Mouse (Mus musculus) heart, embryonic 12.5 days (tissue): Measurements from ENCODE around the gene Speer4e. TPM values are rescaled to one million over a fixed set of nuclear protein-coding genes. Genes with fewer than 3 reads are reported as not detected.
"Not testable (repeated sequence)": the region's sequence is repeated elsewhere in the genome, so short reads cannot be mapped to it uniquely, and the experiment has no call there.

ENCODE experiments used
- ATAC-seq: fragments of 200-750 bp; cut with Nextera tagmentation; 2 replicates; pipeline ENCODE4 v1.8.0; 2017; ENCODE audit warnings: moderate TSS enrichment, moderate library complexity; ENCODE audit not compliant: insufficient number of reproducible peaks, low FRiP score
- H3K27ac ChIP-seq: fragments of 300-500 bp; sonication (generic); 2 replicates; pipeline ENCODE4 v1.5.1; 2016; ENCODE audit warnings: mild to moderate bottlenecking, moderate library complexity; ENCODE audit not compliant: poor library complexity, severe bottlenecking
- H3K27me3 ChIP-seq: fragments of 300-500 bp; sonication (generic); replicated peaks from 2 replicates; pipeline ENCODE4 v1.6.1; 2016; ENCODE audit warnings: mild to moderate bottlenecking, moderate library complexity
- H3K36me3 ChIP-seq: fragments of 300-500 bp; sonication (generic); 2 replicates; pipeline ENCODE4 v1.6.1; 2016; ENCODE audit warnings: mild to moderate bottlenecking, moderate library complexity
- H3K4me1 ChIP-seq: fragments of 300-500 bp; sonication (generic); replicated peaks from 2 replicates; pipeline ENCODE4 v1.6.1; 2016; ENCODE audit warnings: mild to moderate bottlenecking
- H3K4me2 ChIP-seq: fragments of 300-500 bp; sonication (generic); 2 replicates; pipeline ENCODE4 v1.6.1; 2016; ENCODE audit warnings: mild to moderate bottlenecking, moderate library complexity
- H3K4me3 ChIP-seq: fragments of 300-500 bp; sonication (generic); 2 replicates; pipeline ENCODE4 v1.5.1; 2016; ENCODE audit warnings: mild to moderate bottlenecking
- H3K9ac ChIP-seq: fragments of 300-500 bp; sonication (generic); 2 replicates; pipeline ENCODE4 v1.6.1; 2016; ENCODE audit warnings: mild to moderate bottlenecking, moderate library complexity
- H3K9me3 ChIP-seq: fragments of 300-500 bp; sonication (generic); replicated peaks from 2 replicates; pipeline ENCODE4 v1.6.1; 2016; ENCODE audit warnings: mild to moderate bottlenecking, moderate library complexity
- WGBS: fragments of 180-500 bp; shearing (Covaris S2); methylation state at CpG from one replicate; pipeline ENCODE4 v1.1.7; 2016; 5-methylcytosine and 5-hydroxymethylcytosine counted together
- polyA plus RNA-seq: library from polyadenylated mRNA; unstranded; fragments of >200 nt; fragmentation: Nextera tagmentation; extraction: Ambion mirVana; gene quantifications from 2 replicates; pipeline ENCODE4 v1.2.1, GENCODE M21; 2016

The Speer4e gene
- polyA plus RNA-seq, 1 experiment from 2014 or later: 0.10 TPM

GRCm38 (mm10) chr5:14951822-14952221, 13.6 kb upstream of the Speer4e start:
- not testable (repeated sequence) for H3K4me1 ChIP-seq, H3K27ac ChIP-seq, H3K4me2 ChIP-seq, H3K27me3 ChIP-seq, H3K36me3 ChIP-seq, H3K9ac ChIP-seq, H3K4me3 ChIP-seq
- ATAC-seq: peak; percentile 70; the same call in 1 of the 2 replicates
- peaks cover 15% of the 10 kb centered on the region for H3K9me3 ChIP-seq
- 65% methylated on average over 7 of the region's 7 CpGs for WGBS

- H3K4me3 ChIP-seq, H3K4me1 ChIP-seq, H3K9ac ChIP-seq, H3K9me3 ChIP-seq, H3K27me3 ChIP-seq, H3K4me2 ChIP-seq, H3K36me3 ChIP-seq, ATAC-seq, H3K27ac ChIP-seq: not testable (repeated sequence)
- 52% methylated on average over 4 of the region's 4 CpGs for WGBS
These were observed 9.4 kb upstream of the Speer4e start for GRCm38 (mm10) chr5:14947482-14948198.

GRCm38 (mm10) chr5:14945524-14945923, 7.3 kb upstream of the Speer4e start:
- 41% methylated on average over 4 of the region's 4 CpGs for WGBS
- ATAC-seq: peak; percentile 64; the same call in 1 of the 2 replicates

GRCm38 (mm10) chr5:14941043-14941442, 2.8 kb upstream of the Speer4e start:
- ATAC-seq, H3K27ac ChIP-seq, H3K4me3 ChIP-seq, H3K9me3 ChIP-seq, H3K27me3 ChIP-seq, H3K4me2 ChIP-seq, H3K4me1 ChIP-seq, H3K36me3 ChIP-seq, H3K9ac ChIP-seq: not testable (repeated sequence)
- WGBS: 78% methylated on average over 1 of the region's 1 CpGs

More at GRCm38 (mm10) chr5:14945524-14945923, 7.3 kb upstream of the Speer4e start:
- H3K9me3 ChIP-seq, H3K9ac ChIP-seq, H3K4me1 ChIP-seq, H3K27me3 ChIP-seq, H3K4me3 ChIP-seq, H3K27ac ChIP-seq, H3K36me3 ChIP-seq, H3K4me2 ChIP-seq: not testable (repeated sequence)

- not testable (repeated sequence) for H3K4me3 ChIP-seq, H3K27ac ChIP-seq, H3K4me1 ChIP-seq, H3K9ac ChIP-seq, H3K9me3 ChIP-seq, H3K36me3 ChIP-seq, H3K27me3 ChIP-seq, H3K4me2 ChIP-seq, ATAC-seq
- 62% methylated on average over 5 of the region's 6 CpGs for WGBS
These were observed 4.5 kb downstream of the Speer4e start for GRCm38 (mm10) chr5:14933721-14934120.

GRCm38 (mm10) chr5:14927047-14927446, 11.2 kb downstream of the Speer4e start:
- 24% methylated on average over 4 of the region's 4 CpGs for WGBS

GRCm38 (mm10) chr5:14914799-14915198, 23.4 kb downstream of the Speer4e start, which contains the start of gene Gm9758:
Gene Gm9758 (minus strand): TSS chr5:14914899.
- H3K4me3 ChIP-seq, H3K27ac ChIP-seq, H3K9me3 ChIP-seq, H3K27me3 ChIP-seq, H3K4me1 ChIP-seq, H3K36me3 ChIP-seq, ATAC-seq, H3K4me2 ChIP-seq, H3K9ac ChIP-seq: not testable (repeated sequence)
- WGBS: 58% methylated on average over 1 of the region's 1 CpGs

More at GRCm38 (mm10) chr5:14927047-14927446, 11.2 kb downstream of the Speer4e start:
- H3K27ac ChIP-seq, H3K36me3 ChIP-seq, H3K27me3 ChIP-seq, H3K4me1 ChIP-seq, H3K9me3 ChIP-seq, H3K9ac ChIP-seq, ATAC-seq, H3K4me3 ChIP-seq, H3K4me2 ChIP-seq: not testable (repeated sequence)

GRCm38 (mm10) chr5:14914361-14914760, 23.9 kb downstream of the Speer4e start:
- not testable (repeated sequence) for H3K36me3 ChIP-seq, H3K9ac ChIP-seq, H3K4me1 ChIP-seq, H3K4me2 ChIP-seq, H3K9me3 ChIP-seq, H3K27me3 ChIP-seq, H3K4me3 ChIP-seq, H3K27ac ChIP-seq, ATAC-seq
- 62% methylated on average over 2 of the region's 3 CpGs for WGBS

GRCm38 (mm10) chr5:14903539-14903938, 34.7 kb downstream of the Speer4e start:
- H3K4me3 ChIP-seq, H3K27me3 ChIP-seq, H3K36me3 ChIP-seq, H3K9me3 ChIP-seq, H3K27ac ChIP-seq, H3K4me2 ChIP-seq, H3K4me1 ChIP-seq, H3K9ac ChIP-seq, ATAC-seq: not testable (repeated sequence)
- WGBS: 10% methylated on average over 3 of the region's 3 CpGs

- H3K4me2 ChIP-seq: no peak overlapping the region
- no peak overlapping the region for H3K9ac ChIP-seq
- 40% methylated on average over 3 of the region's 3 CpGs for WGBS
- H3K27ac ChIP-seq: no peak overlapping the region
- H3K4me3 ChIP-seq: no peak overlapping the region
- H3K9me3 ChIP-seq: peaks cover 3% of the 10 kb centered on the region; the same call in 1 of the 2 replicates
- H3K36me3 ChIP-seq: no peaks in the 10 kb centered on the region
- no peaks in the 10 kb centered on the region for H3K27me3 ChIP-seq
- no peak for ATAC-seq
- H3K4me1 ChIP-seq: no peaks in the 10 kb centered on the region
These were observed 46.0 kb downstream of the Speer4e start for GRCm38 (mm10) chr5:14892242-14892641.

GRCm38 (mm10) chr5:14885291-14885690, 52.9 kb downstream of the Speer4e start:
- not testable (repeated sequence) for ATAC-seq

More at GRCm38 (mm10) chr5:14885291-14885690, 52.9 kb downstream of the Speer4e start:
- not testable (repeated sequence) for H3K27ac ChIP-seq, H3K4me1 ChIP-seq, H3K4me3 ChIP-seq, H3K27me3 ChIP-seq, H3K9ac ChIP-seq, H3K36me3 ChIP-seq, H3K4me2 ChIP-seq, H3K9me3 ChIP-seq
- 28% methylated on average over 2 of the region's 2 CpGs for WGBS
